Mouse (Mus musculus) spleen, postnatal 14 days (tissue): ENCODE data around the gene F3.
A peak's percentile ranks its signal among the peaks of the same experiment; 100 is the strongest.

Experiments
- DNase-seq, 2 experiments: peaks; one replicate each; pipeline ENCODE4 v3.0.0; 2021 to 2022; ENCODE audit warnings: low spot score in 2 of 2

The F3 gene

DNA sequence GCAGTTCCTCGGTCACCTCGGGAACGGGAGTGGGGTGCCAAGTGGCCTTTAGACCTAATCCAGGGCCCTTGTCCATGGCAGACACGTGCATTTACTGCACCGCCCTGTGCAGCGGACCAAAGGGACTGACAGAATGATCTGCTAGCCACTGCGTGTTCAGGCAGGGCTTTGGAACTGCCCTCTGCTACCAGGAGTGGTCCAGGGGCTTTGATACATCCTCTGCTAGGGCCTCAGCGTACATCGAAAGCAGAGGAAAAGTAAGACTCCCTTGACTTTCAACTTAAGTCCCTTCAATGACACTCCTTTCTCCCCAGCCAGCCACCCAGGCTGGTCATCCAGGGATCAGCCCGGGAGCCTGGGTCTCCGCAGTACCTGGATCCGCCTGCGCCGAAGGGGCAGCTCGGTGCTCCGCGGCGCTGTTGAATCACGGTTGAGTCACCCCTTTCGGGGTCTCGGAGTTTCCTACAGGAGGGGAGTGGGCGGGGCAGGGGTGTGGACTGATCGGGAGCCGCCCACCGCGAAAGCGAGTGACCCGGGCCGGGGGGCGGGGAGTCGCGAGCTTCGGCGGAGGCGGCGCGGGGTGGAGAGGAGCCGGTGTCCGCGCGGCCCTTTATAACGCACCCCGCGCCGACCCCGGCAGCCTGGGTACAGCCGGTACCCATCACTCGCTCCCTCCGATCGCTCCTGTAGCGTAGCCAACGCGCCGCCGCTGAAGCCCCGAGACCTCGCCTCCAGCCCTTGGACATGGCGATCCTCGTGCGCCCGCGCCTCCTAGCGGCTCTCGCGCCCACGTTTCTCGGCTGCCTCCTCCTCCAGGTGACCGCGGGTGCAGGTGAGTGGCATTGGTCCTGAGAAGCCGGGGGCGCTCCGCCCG is at the start of gene F3:
F3 (plus strand) TSS at position 567 of the 874 bp plus-strand sequence.
- peak; percentile 20 to 45 for DNase-seq

GRCm38 (mm10) chr3:121678935-121679334 is 44.4 kb upstream of the F3 start:
- DNase-seq = no peak

DNA sequence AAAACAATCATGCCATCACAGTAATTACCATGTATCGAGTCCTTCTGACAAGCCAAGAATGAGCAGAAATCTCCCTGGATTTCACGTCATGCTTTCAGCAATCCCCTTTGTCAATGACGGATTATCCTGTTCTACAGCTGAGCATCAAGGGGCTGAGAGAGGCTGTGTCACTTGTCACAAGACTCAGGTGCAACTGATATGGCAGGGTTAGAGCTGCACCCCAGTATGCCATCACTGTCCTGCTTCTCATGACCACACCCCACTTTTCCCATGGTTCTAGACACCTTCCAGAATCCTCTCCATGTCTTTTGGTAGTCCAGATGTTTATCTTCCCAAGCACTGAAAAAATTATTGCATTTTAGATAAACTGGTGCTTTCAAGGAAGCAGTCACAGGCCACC is 43.9 kb upstream of the F3 start:
- DNase-seq = no peak

- DNase-seq = no peak
These were observed 43.1 kb upstream of the F3 start for GRCm38 (mm10) chr3:121680187-121680586.

- no peak for DNase-seq
These were observed 40.6 kb upstream of the F3 start for GRCm38 (mm10) chr3:121682439-121683411.

DNA sequence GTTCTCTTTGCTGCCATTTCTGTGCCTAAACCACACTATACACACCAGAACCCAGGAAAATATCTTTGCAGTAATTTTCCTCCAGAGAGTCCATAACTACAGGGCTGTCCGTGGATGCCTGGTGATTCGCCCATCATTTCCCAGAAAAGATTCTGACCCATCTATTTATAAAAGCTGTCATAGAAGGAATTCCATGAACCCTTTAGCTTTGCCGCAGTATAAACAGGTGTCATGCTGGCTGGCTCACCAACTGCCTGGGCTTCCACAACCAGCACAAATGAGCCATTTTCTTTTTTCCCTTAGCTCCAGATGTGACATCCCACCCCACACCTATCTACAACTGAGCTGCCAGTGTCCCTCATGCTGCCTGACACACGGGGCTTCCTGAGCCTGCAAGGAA is 38.8 kb upstream of the F3 start:
- no peak for DNase-seq

DNA sequence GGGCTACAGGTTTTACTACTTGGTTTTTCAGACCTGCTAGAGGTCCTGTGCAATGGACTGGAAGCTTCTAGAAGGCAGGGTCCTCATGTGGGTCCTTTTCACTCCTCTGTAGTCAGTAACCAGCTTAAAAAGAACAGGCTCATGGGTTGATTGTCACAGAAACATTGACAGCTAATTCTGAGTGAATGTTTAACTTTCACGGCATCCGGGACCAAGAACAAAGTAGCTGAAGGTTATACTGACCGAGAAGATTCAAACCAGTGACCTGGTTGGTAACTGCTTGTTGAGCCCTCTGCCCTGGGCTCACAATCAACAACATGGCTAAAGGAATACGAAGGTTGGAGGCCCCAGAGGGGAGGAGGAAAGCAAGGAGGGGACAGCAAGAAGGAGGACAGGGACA is 38.4 kb upstream of the F3 start:
- DNase-seq = no peak

DNA sequence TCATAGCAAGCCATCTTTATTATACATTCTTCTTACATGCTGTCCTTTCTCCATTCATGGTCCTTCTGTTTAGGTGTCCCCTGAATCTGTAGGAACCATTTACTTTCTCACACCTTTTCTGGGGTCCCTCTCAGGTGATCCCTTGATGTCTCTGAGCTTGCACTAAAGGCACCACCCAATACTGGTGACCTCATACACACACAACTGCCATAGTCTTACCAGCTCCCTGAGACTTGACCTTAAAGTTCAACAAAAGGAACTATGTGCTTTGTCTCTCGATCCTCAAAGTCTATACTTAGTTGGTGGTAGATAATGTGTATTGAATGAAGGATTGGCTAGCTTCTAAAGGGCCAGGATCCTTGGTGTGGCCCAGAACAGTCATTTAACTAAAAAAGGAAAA is 37.4 kb upstream of the F3 start:
- no peak for DNase-seq

GRCm38 (mm10) chr3:121686408-121686911 is 36.9 kb upstream of the F3 start:
- no peak for DNase-seq

GRCm38 (mm10) chr3:121687741-121688140 is 35.6 kb upstream of the F3 start:
- DNase-seq = no peak

DNA sequence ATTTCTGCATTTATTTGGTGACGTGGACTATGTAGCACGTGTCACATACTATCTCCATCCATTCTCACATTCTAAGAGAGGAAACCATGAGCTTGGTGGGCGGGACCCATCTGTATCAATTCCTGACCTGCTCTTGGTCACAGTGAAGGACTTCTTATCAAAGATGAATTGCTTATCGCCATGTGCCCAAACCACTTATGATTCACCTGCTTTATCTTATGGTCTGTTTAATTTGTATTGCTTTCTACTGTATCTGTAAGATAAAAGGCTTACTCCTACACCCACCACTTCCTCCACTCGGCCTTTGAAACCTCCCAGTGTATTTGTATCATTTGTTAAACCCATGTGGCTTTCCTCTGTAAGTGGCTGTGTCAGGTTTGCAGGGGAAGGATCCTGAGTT is 34.3 kb upstream of the F3 start:
- no peak for DNase-seq

- DNase-seq = no peak
These were observed 33.6 kb upstream of the F3 start for GRCm38 (mm10) chr3:121689697-121690096.

- no peak for DNase-seq
These were observed 30.2 kb upstream of the F3 start for GRCm38 (mm10) chr3:121693001-121693730.

DNA sequence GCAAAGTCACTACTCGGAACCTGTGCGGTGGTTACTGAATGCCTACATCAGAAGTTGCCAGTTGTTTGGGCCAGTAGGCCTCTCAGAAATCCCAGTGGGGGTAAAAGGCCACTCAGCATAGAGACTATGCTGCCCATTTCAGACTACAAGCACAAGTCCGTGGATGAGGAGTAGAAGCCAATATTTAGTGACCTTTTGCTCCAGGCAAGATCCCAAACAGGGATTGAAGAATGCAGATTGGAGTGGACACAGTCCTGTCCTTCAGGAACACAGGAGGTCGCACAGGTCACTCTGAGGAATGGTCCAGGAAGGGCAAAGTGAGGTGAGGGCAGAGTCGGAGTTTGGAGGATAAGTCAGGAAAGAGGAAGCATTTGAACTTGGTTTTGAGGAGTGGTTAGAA is 29.6 kb upstream of the F3 start:
- no peak for DNase-seq

- DNase-seq = no peak
These were observed 26.2 kb upstream of the F3 start for GRCm38 (mm10) chr3:121697169-121697568.

DNA sequence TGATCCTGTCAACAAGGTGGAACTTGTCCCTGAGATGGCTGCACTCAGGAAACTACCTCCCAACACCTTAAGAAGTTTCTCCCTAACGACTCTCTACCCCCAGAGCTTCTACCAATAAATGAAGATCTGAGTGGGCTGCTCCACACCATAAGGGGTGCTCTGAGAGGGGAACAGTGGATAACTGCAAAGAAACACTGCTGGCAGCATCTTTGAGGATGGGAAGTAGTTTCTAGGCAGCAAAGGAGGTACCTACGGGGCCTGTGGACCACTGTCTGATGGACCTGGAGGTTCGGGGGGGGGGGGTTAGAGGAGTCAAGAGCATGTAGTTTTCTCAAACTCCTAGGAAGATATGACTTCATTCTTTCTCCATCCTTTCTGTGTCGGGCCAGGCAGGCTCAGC is 23.9 kb upstream of the F3 start:
- DNase-seq = no peak

DNA sequence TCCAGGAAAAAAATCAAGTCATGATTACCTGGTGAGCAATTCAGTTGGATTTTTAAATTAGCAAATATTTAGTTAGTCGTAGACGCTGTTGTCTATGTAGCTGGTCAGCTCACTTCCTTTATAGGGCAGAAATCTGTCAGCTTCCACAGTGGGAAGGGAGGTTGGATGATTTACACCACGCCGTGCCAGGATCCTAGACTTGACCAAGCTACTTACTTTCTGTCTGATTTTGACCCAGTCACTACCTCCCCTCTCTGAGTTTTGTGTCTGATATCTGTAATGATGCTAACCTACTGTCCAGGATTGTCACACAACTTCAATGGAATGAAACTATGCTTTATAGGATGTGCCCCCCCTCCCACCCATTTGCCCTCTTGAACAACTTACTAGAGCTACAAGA is 23.5 kb upstream of the F3 start:
- no peak for DNase-seq

DNA sequence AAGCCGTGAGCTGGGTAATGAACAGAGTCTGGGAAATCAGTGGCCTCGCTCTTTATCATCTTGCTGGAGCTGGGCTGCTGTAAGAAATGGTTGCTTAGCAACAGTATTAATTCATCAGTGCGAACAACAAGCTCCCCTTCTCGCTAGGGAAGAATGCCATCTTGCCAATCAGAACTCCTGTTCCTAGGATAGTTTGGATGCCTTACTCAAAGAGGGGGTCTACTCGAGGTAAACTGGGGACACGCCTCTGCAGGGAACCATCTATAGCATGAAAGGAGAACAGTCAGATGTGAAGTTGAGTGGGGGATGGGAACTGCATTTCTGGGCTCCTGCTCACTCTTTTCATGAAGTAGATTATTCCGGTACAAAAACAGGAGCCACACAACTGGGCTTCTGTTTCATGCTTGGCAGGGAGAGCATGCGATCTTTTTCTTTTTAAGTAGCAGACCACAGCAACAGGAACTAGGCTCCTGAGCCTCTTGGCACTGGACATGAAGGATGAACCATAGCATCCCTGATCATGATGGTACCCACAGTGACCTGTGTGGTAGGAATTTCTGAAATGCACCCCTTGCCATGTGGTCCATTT is 22.9 kb upstream of the F3 start:
- no peak for DNase-seq

DNA sequence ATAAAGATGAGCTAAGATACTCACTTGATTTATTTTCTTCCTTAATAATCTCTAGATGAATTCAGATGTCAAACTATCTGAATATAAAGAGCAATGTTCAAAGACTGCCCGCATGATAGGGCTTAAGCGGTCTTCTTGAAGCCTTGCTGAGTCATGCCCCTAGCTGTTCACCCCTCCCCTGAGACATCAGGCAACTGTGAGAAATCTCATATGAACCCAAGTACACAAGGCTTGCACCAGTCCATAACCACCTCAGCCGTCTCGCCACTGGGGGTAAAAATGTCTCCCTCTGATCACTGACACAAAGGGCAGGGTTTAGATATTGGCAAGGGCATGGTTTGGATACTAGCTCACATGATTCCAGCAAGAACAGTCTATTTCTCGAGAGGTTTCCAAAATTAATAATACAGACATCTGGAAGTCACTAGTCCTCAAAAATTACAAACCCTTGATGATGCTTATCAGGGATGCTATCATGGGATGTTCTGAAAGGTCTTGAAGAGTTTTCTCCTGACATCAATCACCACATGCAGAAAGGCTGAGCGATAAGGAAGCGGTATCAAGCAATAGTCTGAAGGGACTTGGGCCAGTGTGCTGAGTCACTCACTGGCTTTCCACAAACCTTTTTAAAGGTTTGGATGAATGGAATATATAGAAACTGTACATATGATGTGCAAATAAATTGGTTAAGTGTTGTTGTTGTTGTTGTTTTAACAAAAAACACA is 20.0 kb upstream of the F3 start:
- DNase-seq = no peak

- DNase-seq = no peak
These were observed 19.5 kb upstream of the F3 start for GRCm38 (mm10) chr3:121703880-121704243.

DNA sequence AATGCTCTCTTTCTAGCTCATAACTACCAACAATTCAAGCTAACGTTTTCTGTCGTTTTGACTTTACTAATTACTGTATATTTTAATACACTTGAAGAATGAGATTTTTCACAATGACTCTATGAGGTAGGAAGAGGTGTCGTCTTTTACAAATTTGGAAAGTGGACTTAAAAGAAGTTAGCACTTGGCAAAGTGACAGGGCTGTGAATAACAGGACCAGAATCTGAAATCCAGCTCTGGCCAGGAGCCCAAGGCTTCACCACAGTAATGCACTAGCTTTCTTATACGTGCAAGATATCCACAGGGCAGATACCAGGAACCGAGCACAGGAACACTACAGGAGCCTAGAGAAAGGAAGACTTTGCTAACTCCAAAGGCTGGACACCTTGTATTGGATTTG is 17.2 kb upstream of the F3 start:
- no peak for DNase-seq
